ENCODE assay signal across 11 mouse cellular contexts in the genomic region with DNA sequence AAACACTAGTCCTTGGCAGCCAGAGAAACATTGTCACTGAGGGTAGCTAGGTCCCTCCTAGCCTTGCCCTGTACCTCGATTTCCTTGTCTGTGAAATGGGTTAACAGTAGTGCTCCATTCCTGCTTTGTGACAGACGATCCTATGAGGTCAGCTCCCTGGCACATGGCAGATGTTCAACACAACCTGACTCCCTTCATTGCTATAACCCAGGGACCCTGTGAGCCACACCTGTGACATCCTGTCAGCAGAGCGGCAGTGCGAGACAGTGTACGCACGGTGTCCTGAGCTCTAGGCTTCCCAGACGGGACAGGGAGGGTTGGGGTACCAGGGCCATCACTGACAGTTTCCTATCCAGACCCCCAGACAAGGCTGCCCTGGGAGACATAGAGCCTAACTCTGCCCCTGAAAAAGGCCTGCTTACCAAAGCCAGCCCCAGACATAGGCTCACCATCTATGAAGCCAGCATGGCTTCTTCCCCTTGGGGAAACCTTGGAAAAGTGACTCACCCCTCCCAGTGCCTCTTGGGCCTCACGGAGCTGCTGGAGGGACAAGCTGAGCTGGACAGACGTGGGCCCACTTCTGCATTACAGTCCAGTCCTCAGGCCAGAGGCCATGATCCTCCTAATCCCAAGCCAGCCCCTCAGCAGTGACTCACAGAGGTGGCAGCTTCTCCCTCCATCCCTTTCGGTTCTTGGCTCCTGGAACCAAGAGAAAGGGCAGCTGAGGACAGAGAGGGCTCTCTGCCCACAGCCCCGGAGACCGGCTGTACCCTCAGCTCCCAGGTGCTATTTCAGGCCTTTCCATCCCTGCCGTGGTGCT.
DNase-seq lines count a peak whose midpoint lies in the region; ATAC-seq and TF ChIP-seq lines count a peak whose summit lies in the region.
"Had no signal": no experiment of that assay in that cellular context is flagged by ENCODE, and none has a peak within 500 bp of the region (broad histone marks: within the 10 kb centered on the region; RNA-seq: fewer than 3 reads in every experiment).

No protein-coding gene starts in this region.

- H3K27ac ChIP-seq in lung, postnatal 0 days (ENCODE audit: low read length), result no peak overlapping the region
- H3K27ac ChIP-seq: kidney, embryonic 15.5 days had no signal

- no peaks in the 10 kb centered on the region for H3K9me3 ChIP-seq in lung, postnatal 0 days (ENCODE audit: low read length)
- H3K9me3 ChIP-seq: kidney, embryonic 15.5 days had no signal

- intact Hi-C loops in gastrocnemius, postnatal 36 days (cut with DNase I), result no loop called here

- no peaks in the 10 kb centered on the region for H3K27me3 ChIP-seq in Patski
- no peaks in the 10 kb centered on the region for H3K27me3 ChIP-seq in lung, postnatal 0 days (replicated peaks; ENCODE audit: insufficient read depth, low read length)
- H3K27me3 ChIP-seq: hindbrain, embryonic 12.5 days; kidney, embryonic 15.5 days had no signal

- no peak overlapping the region for H3K4me2 ChIP-seq in lung, postnatal 0 days (replicated peaks; ENCODE audit: low read depth, low read length)
- H3K4me2 ChIP-seq: hindbrain, embryonic 12.5 days; kidney, embryonic 15.5 days had no signal

- TF ChIP-seq EP300 in lung, postnatal 0 days (IDR thresholded peaks at IDR 0.05), result no peak

- 0 out of 2 replicates have a peak, but pooled peaks cover 11% of the 10 kb centered on the region for H3K36me3 ChIP-seq in lung, postnatal 0 days (ENCODE audit: insufficient read depth, low read length)

- CTCF ChIA-PET in Patski (lab: Charles Lee), result interaction anchor here (1.1 to 1.3 kb wide), 2 partner anchors 18 to 25 kb away, joined by 3 to 4 read pairs; no protein-coding TSS in a partner anchor

- peak; percentile 63; the same call in 1 of the 2 replicates for ATAC-seq in cerebellum, adult (ENCODE audit: insufficient number of reproducible peaks, low FRiP score, low TSS enrichment)
- peak; percentile 55 for ATAC-seq in Patski
- no peak for ATAC-seq in lung, postnatal 0 days

- no peak overlapping the region for H3K4me3 ChIP-seq in lung, postnatal 0 days (ENCODE audit: low read depth, low read length)
- H3K4me3 ChIP-seq: hindbrain, embryonic 12.5 days; kidney, embryonic 15.5 days had no signal

- H3K9ac ChIP-seq in lung, postnatal 0 days (replicated peaks; ENCODE audit: low read depth), result no peak overlapping the region
- H3K9ac ChIP-seq: hindbrain, embryonic 12.5 days; kidney, embryonic 15.5 days had no signal

- no peak for TF ChIP-seq CTCF in Patski (IDR thresholded peaks at IDR 0.05)
- TF ChIP-seq CTCF in lung, postnatal 0 days (IDR thresholded peaks at IDR 0.05), result no peak

- H3K4me1 ChIP-seq in lung, postnatal 0 days (ENCODE audit: insufficient read depth, low read depth, low read length), result no peaks in the 10 kb centered on the region

- DNase-seq in cerebellum, postnatal 4 days (ENCODE audit: low spot score in 2 of 2), result no peak
- peak; percentile 48 for DNase-seq in Patski (ENCODE audit: low read depth, low spot score)
- DNase-seq in cerebellum, adult 8-10 months, result peak; percentile 77
- peak; percentile 51 to 56 for DNase-seq in gastrocnemius, postnatal 36 days
- DNase-seq in layer of hippocampus, adult 9-10 months (ENCODE audit: low spot score), result no peak
- DNase-seq in lung, postnatal 0 days (ENCODE audit: low spot score), result no peak
- no peak for DNase-seq in frontal cortex, postnatal 10 days (ENCODE audit: low spot score in 2 of 2)
- DNase-seq: thymus, postnatal 14 days had no signal

- in situ Hi-C loops in Patski (cut with MboI; ENCODE audit: low pct_unique_long_range_greater_than_20kb), result no loop called here

- POLR2A ChIA-PET in Patski (lab: Charles Lee), result interaction anchor here (0.9 kb wide), 1 partner anchor 13 kb away, joined by 3 read pairs; no protein-coding TSS in a partner anchor

- 93% methylated on average over 13 of the region's 13 CpGs for WGBS in lung, postnatal 0 days

Comparison
In these comparisons a context has a peak if more than half of its experiments do, and no peak if none do; other contexts are left out.
1. DNase-seq: peak in Patski (single experiment), cerebellum, adult 8-10 months (single experiment) and gastrocnemius, postnatal 36 days (2 of 2); none in cerebellum, postnatal 4 days (0 of 2), layer of hippocampus, adult 9-10 months (single experiment), lung, postnatal 0 days (single experiment) and frontal cortex, postnatal 10 days (0 of 2).